Mouse (Mus musculus) liver, embryonic 14 days (tissue): ENCODE data around the gene Ect2. TPM values are rescaled to one million over a fixed set of nuclear protein-coding genes. Genes with fewer than 3 reads are reported as not detected.

Experiments used
- polyA plus RNA-seq: library from polyadenylated mRNA; depleted of rRNA; stranded (reverse); fragments of >200 nt; gene quantifications from 2 replicates; pipeline ENCODE4 v1.2.3, GENCODE M21; 2012; rRNA removed

Ect2 gene
- polyA plus RNA-seq: 17.2 and 19.2 TPM in 2 replicates

GRCm38 (mm10) chr3:27153701-27154209 is at the start of gene Ect2:
Gene Ect2, minus strand, starts transcription at chr3:27153878.

GRCm38 (mm10) chr3:27182733-27183600 is 29.3 kb upstream of the Ect2 start, which contains the start of gene Nceh1:
Gene Nceh1, plus strand, starts transcription at chr3:27182965.

Other genes with a start within 250 kb of the Ect2 start
- gene Nceh1, start 29.1 kb upstream of the Ect2 start, polyA plus RNA-seq: 1.1 and 1.3 TPM in 2 replicates
- gene Tnfsf10, start 163.2 kb upstream of the Ect2 start, polyA plus RNA-seq: 0.11 and 0.15 TPM in 2 replicates
- not detected in 2 replicates for gene Ghsr, start 217.5 kb upstream of the Ect2 start, polyA plus RNA-seq